8 mouse cellular contexts compared by ENCODE assay signal in the genomic region with DNA sequence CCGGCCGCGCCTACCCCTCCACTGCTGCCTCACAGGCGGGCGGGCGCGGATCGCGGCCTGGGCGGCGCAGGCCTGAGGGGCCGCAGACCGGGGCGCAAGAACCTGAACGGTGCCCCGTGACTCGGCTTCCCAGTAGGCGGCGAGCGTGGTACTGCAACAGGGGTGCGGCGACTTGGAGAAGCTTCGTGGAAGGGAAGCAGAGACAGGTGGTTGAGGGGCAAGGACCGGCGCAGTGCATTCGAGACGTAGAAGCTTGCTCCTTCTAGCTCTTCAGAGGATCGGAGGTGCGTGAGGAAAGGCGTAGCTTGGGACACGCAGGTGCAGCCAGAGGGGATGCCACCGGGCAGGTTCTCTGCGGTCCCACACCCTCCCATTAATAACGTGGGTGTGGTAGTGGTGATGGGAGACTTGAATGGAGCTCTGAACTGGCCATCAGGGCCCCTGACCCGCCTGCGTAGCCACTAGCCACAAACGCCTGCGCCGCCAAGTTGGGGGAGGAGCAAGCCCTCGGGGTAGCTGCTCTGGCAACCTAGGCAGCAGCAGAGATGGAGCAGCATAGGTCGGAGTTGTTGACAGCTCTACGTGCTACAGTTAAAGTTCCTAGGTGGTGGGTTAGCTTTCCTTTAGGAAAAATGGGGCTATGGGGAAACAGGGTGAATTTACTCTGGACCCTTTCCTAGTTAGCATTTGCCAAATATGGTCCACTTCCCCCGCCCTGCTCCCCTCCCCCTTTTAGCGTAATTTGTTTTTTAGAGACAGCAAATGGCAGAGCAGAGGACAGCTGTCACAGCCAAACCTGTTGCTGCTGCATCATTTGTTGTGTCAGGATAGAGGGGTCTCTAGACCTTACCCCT. TPM values are rescaled to one million over a fixed set of nuclear protein-coding genes. Genes with fewer than 3 reads are reported as not detected.
DNase-seq lines count a peak whose midpoint lies in the region; ATAC-seq and TF ChIP-seq lines count a peak whose summit lies in the region.

No protein-coding gene starts in this region.

- H3K79me2 ChIP-seq in myocyte (ENCODE audit: control insufficient read depth, insufficient read depth): no peaks in the 10 kb centered on the region

- DNase-seq in c-Kit-positive CD71-positive TER-119-negative erythroid progenitor cells, embryonic 14.5 days (ENCODE audit: low read depth): peak; percentile 47
- peak; percentile 85 for DNase-seq in forebrain, embryonic 11.5 days (ENCODE audit: low spot score)
- DNase-seq in kidney, postnatal 14 days: peak; percentile 90

- H3K27ac ChIP-seq in forebrain, embryonic 11.5 days (ENCODE audit: low read depth, low read length): 0 out of 2 replicates have a peak overlapping the region, but pooled peaks have one; percentile 25
- peak overlapping the region; percentile 83 for H3K27ac ChIP-seq in heart, embryonic 15.5 days
- H3K27ac ChIP-seq in liver, embryonic 12.5 days: peak overlapping the region; percentile 76
- H3K27ac ChIP-seq in stomach, embryonic 16.5 days (ENCODE audit: low read length): peak overlapping the region; percentile 79

- peak overlapping the region; percentile 43 for H3ac ChIP-seq in myocyte (ENCODE audit: control insufficient read depth, insufficient read length)

- no peak for TF ChIP-seq CTCF in E14TG2a.4 (conservative IDR thresholded peaks at IDR 0.05; ENCODE audit: low read length)

- H3K27me3 ChIP-seq in E14TG2a.4 (ENCODE audit: insufficient read depth, low read length) (peaks cover 23% of the 10 kb centered on the region), myocyte (ENCODE audit: control insufficient read depth, insufficient read depth, insufficient read length) (no peaks in the 10 kb centered on the region)
- no peaks in the 10 kb centered on the region; the same call in 1 of the 2 replicates for H3K27me3 ChIP-seq in forebrain, embryonic 11.5 days (ENCODE audit: control insufficient read depth, insufficient read depth, low read length)
- H3K27me3 ChIP-seq in heart, embryonic 15.5 days: no peaks in the 10 kb centered on the region
- H3K27me3 ChIP-seq in liver, embryonic 12.5 days (replicated peaks): peaks cover 7% of the 10 kb centered on the region; the same call in 1 of the 2 replicates
- no peaks in the 10 kb centered on the region for H3K27me3 ChIP-seq in stomach, embryonic 16.5 days (ENCODE audit: control insufficient read depth, insufficient read depth, low read length)

- peak overlapping the region; percentile 87 for H3K4me3 ChIP-seq in E14TG2a.4 (replicated peaks; ENCODE audit: low read length)
- peak overlapping the region; percentile 68 for H3K4me3 ChIP-seq in forebrain, embryonic 11.5 days (ENCODE audit: low read depth, low read length)
- H3K4me3 ChIP-seq in heart, embryonic 15.5 days: peak overlapping the region; percentile 91
- H3K4me3 ChIP-seq in liver, embryonic 12.5 days: peak overlapping the region; percentile 75
- H3K4me3 ChIP-seq in myocyte: peak overlapping the region; percentile 49
- H3K4me3 ChIP-seq in stomach, embryonic 16.5 days (replicated peaks; ENCODE audit: low read length): peak overlapping the region; percentile 76

- H3K9me3 ChIP-seq in E14TG2a.4 (ENCODE audit: low read length): no peaks in the 10 kb centered on the region
- no peaks in the 10 kb centered on the region for H3K9me3 ChIP-seq in forebrain, embryonic 11.5 days (ENCODE audit: control insufficient read depth, low read length)
- no peaks in the 10 kb centered on the region for H3K9me3 ChIP-seq in heart, embryonic 15.5 days (replicated peaks)
- no peaks in the 10 kb centered on the region for H3K9me3 ChIP-seq in liver, embryonic 12.5 days (replicated peaks)
- H3K9me3 ChIP-seq in stomach, embryonic 16.5 days (replicated peaks; ENCODE audit: control insufficient read depth, low read length): no peaks in the 10 kb centered on the region

- H3K4me2 ChIP-seq in forebrain, embryonic 11.5 days (ENCODE audit: low read depth, low read length, severe bottlenecking): peak overlapping the region; percentile 84
- peak overlapping the region; percentile 90 for H3K4me2 ChIP-seq in heart, embryonic 15.5 days
- H3K4me2 ChIP-seq in liver, embryonic 12.5 days: peak overlapping the region; percentile 94
- peak overlapping the region; percentile 79 for H3K4me2 ChIP-seq in myocyte (ENCODE audit: low read depth)
- peak overlapping the region; percentile 95 for H3K4me2 ChIP-seq in stomach, embryonic 16.5 days (ENCODE audit: low read depth, low read length)

- TF ChIP-seq POLR2A in myocyte (IDR thresholded peaks at IDR 0.05; ENCODE audit: insufficient read length, low read depth): no peak

- H3K36me3 ChIP-seq in E14TG2a.4 (ENCODE audit: insufficient read depth, low read length) (no peaks in the 10 kb centered on the region), myocyte (ENCODE audit: control insufficient read depth, insufficient read depth) (no peaks in the 10 kb centered on the region)
- no peaks in the 10 kb centered on the region for H3K36me3 ChIP-seq in forebrain, embryonic 11.5 days (ENCODE audit: control insufficient read depth, insufficient read depth, low read length)
- no peaks in the 10 kb centered on the region for H3K36me3 ChIP-seq in heart, embryonic 15.5 days
- no peaks in the 10 kb centered on the region for H3K36me3 ChIP-seq in liver, embryonic 12.5 days
- no peaks in the 10 kb centered on the region for H3K36me3 ChIP-seq in stomach, embryonic 16.5 days (ENCODE audit: control insufficient read depth, insufficient read depth, low read length)

- H3K9ac ChIP-seq in forebrain, embryonic 11.5 days (ENCODE audit: low read length): peak overlapping the region; percentile 80
- peak overlapping the region; percentile 93 for H3K9ac ChIP-seq in heart, embryonic 15.5 days
- H3K9ac ChIP-seq in liver, embryonic 12.5 days: peak overlapping the region; percentile 79
- peak overlapping the region; percentile 88 for H3K9ac ChIP-seq in stomach, embryonic 16.5 days (ENCODE audit: low read length)

- peaks cover 20% of the 10 kb centered on the region for H3K4me1 ChIP-seq in E14TG2a.4 (replicated peaks; ENCODE audit: low read depth, low read length)
- 0 out of 2 replicates have a peak, but pooled peaks cover 4% of the 10 kb centered on the region for H3K4me1 ChIP-seq in forebrain, embryonic 11.5 days (replicated peaks; ENCODE audit: control insufficient read depth, insufficient read depth, low read length)
- peaks cover 19% of the 10 kb centered on the region for H3K4me1 ChIP-seq in heart, embryonic 15.5 days (replicated peaks)
- peaks cover 52% of the 10 kb centered on the region for H3K4me1 ChIP-seq in liver, embryonic 12.5 days
- peaks cover 13% of the 10 kb centered on the region; the same call in 1 of the 2 replicates for H3K4me1 ChIP-seq in stomach, embryonic 16.5 days (ENCODE audit: control insufficient read depth, insufficient read depth, low read length)

- WGBS in forebrain, embryonic 11.5 days: 1% methylated on average over 44 of the region's 44 CpGs
- 1% methylated on average over 44 of the region's 44 CpGs for WGBS in heart, embryonic 15.5 days
- 2% methylated on average over 44 of the region's 44 CpGs for WGBS in liver, embryonic 12.5 days (ENCODE audit: insufficient replicate concordance)
- WGBS in stomach, embryonic 16.5 days: under 1% methylated on average over 44 of the region's 44 CpGs

- peak; percentile 91 for ATAC-seq in forebrain, embryonic 11.5 days (replicated peaks; ENCODE audit: low FRiP score)
- peak; percentile 91 for ATAC-seq in heart, embryonic 15.5 days (replicated peaks; ENCODE audit: insufficient number of reproducible peaks, insufficient read depth, low FRiP score, low read depth)
- peak; percentile 91 for ATAC-seq in liver, embryonic 12.5 days
- ATAC-seq in stomach, embryonic 16.5 days (ENCODE audit: insufficient read depth, low FRiP score): peak; percentile 92

TF ChIP-seq in myocyte, 11 proteins besides CTCF, POLR2A, EP300 and RAD21:
- TF ChIP-seq E2F4 (IDR thresholded peaks at IDR 0.05; ENCODE audit: insufficient read depth): no peak
- peak in 2 of 3 experiments; percentile 23 to 24 for TF ChIP-seq MYOD1 (IDR thresholded peaks at IDR 0.05; ENCODE audit: control insufficient read depth in 1 of 3, insufficient read length in 2 of 3, low read depth in 2 of 3)
- TF ChIP-seq REST (IDR thresholded peaks at IDR 0.05; ENCODE audit: insufficient read depth, insufficient read length): no peak
- peak in 2 of 3 experiments; percentile 20 to 30 for TF ChIP-seq MYOG (IDR thresholded peaks at IDR 0.05; ENCODE audit: control insufficient read depth in 1 of 3, insufficient read depth in 1 of 3, insufficient read length in 2 of 3, low read depth in 2 of 3)
- peak; percentile 86 for TF ChIP-seq SRF (IDR thresholded peaks at IDR 0.05; ENCODE audit: control insufficient read depth, insufficient read length, low read depth)
- no peak for TF ChIP-seq TCF3 (IDR thresholded peaks at IDR 0.05; ENCODE audit: insufficient read length, low read depth)

RNA-seq across cellular contexts. Expression of a gene that starts 38.1 kb away (rescaled TPM):
- polyA plus RNA-seq in forebrain, embryonic 11.5 days (2014; fragmentation: Nextera tagmentation; extraction: Ambion mirVana): 51.0 and 54.7 TPM in 2 replicates
- polyA plus RNA-seq in heart, embryonic 15.5 days (2015; fragmentation: Nextera tagmentation; extraction: Ambion mirVana): 111 and 116 TPM in 2 replicates
- polyA plus RNA-seq in liver, embryonic 12.5 days (2016; fragmentation: Nextera tagmentation; extraction: Ambion mirVana): 26.6 and 28.3 TPM in 2 replicates
- 19.0 TPM for polyA plus RNA-seq in myocyte (2012; fragmentation: generic; extraction: Trizol)
- polyA plus RNA-seq in stomach, embryonic 16.5 days (2015; fragmentation: Nextera tagmentation; extraction: Ambion mirVana): 105 and 111 TPM in 2 replicates

Comparison
In these comparisons a context has a peak if more than half of its experiments do, and no peak if none do; other contexts are left out.
1. Peak in every context shown above with its lines: DNase-seq, ATAC-seq, H3K4me3 ChIP-seq and H3K27ac ChIP-seq.
2. H3K27ac ChIP-seq: peak in every context shown above with its lines; median percentile 83 in heart, embryonic 15.5 days; 79 in stomach, embryonic 16.5 days; 76 in liver, embryonic 12.5 days; 25 in forebrain, embryonic 11.5 days.